Mouse (Mus musculus): Measurements from ENCODE around the gene Kif6.

GRCm38 (mm10) chr17:49650366-49650765, 35.4 kb downstream of the Kif6 start:
- no peak for TF ChIP-seq POLR2A (IDR thresholded peaks at IDR 0.05; ENCODE audit: insufficient read depth, low read depth, low read length)
- TF ChIP-seq CTCF (IDR thresholded peaks at IDR 0.05; ENCODE audit: insufficient read depth, low read depth, low read length), result no peak
